Mouse (Mus musculus) right cerebral cortex, postnatal 36 days (tissue): ENCODE measurements around the gene Tox2.
A peak's percentile ranks its signal among the peaks of the same experiment; 100 is the strongest.

Source experiments
- DNase-seq, 2 experiments: peaks; one replicate each; pipeline ENCODE4 v3.0.0; 2022; ENCODE audit warnings: low spot score in 2 of 2, mixed read lengths in 1 of 2

The Tox2 gene

GRCm38 (mm10) chr2:163205262-163205647 lies 2.3 kb downstream of the Tox2 start:
- DNase-seq, result no peak

- no peak for DNase-seq
These were observed 3.0 kb downstream of the Tox2 start for GRCm38 (mm10) chr2:163205737-163206490.

- DNase-seq, result no peak
These were observed 4.4 kb downstream of the Tox2 start for GRCm38 (mm10) chr2:163207315-163207714.

- DNase-seq, result peak; percentile 57 to 65
These were observed 6.2 kb downstream of the Tox2 start for GRCm38 (mm10) chr2:163209139-163209538.

- DNase-seq, result no peak
These were observed 10.2 kb downstream of the Tox2 start for GRCm38 (mm10) chr2:163213085-163213484.

GRCm38 (mm10) chr2:163218095-163218494 lies 15.2 kb downstream of the Tox2 start:
- DNase-seq, result no peak

- DNase-seq, result no peak
These were observed 15.6 kb downstream of the Tox2 start for GRCm38 (mm10) chr2:163218571-163218970.

- no peak for DNase-seq
These were observed 16.5 kb downstream of the Tox2 start for GRCm38 (mm10) chr2:163219447-163219846.

- no peak for DNase-seq
These were observed 17.8 kb downstream of the Tox2 start for GRCm38 (mm10) chr2:163220706-163221105.

- DNase-seq, result no peak
These were observed 22.4 kb downstream of the Tox2 start for GRCm38 (mm10) chr2:163225302-163225701.

- DNase-seq, result no peak
These were observed 26.1 kb downstream of the Tox2 start for GRCm38 (mm10) chr2:163229050-163229449.

GRCm38 (mm10) chr2:163231781-163232534 lies 29.0 kb downstream of the Tox2 start:
- no peak for DNase-seq

GRCm38 (mm10) chr2:163233666-163234065 lies 30.7 kb downstream of the Tox2 start:
- no peak for DNase-seq

GRCm38 (mm10) chr2:163236057-163236456 lies 33.1 kb downstream of the Tox2 start:
- no peak for DNase-seq

GRCm38 (mm10) chr2:163237999-163238529 lies 35.1 kb downstream of the Tox2 start:
- DNase-seq, result no peak

- no peak for DNase-seq
These were observed 37.0 kb downstream of the Tox2 start for GRCm38 (mm10) chr2:163239945-163240344.

- no peak for DNase-seq
These were observed 38.9 kb downstream of the Tox2 start for GRCm38 (mm10) chr2:163241867-163242266.

GRCm38 (mm10) chr2:163243917-163244852 lies 41.3 kb downstream of the Tox2 start:
- DNase-seq, result peak in 1 of 2 experiments; percentile 43

GRCm38 (mm10) chr2:163248912-163249311 lies 46.0 kb downstream of the Tox2 start:
- DNase-seq, result no peak

- DNase-seq, result no peak
These were observed 49.7 kb downstream of the Tox2 start for GRCm38 (mm10) chr2:163252645-163253044.

- no peak for DNase-seq
These were observed 50.5 kb downstream of the Tox2 start for GRCm38 (mm10) chr2:163253248-163254099.
